In the genomic region with DNA sequence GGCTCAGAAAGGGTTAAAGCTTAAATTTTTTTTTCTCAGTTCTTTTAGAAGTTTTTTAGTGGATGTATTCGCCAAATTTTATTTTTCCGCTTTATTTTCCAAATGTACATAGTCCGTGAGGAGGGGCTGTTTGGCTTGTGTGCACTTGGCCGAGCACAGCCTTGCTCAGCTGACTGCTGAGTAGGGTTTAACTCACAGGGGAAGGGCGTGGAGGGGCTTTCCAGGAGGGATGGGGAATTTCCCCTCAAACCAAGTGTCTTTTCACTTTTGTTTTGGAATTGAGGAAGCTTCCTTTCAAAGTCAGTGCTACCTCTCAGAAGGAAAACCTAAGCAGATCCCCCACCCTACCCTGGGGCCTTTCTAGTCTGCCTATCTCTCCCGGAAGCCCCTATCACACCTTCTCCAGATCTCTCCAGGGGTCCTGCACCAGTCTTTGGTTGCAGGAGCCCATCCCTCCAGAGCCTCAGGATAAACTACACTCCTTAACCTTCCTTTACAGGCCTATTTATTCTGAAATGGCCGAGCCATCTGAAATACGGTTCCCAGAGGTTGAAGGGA, we compare ENCODE assay signal across 21 mouse cellular contexts. TPM values are rescaled to one million over a fixed set of nuclear protein-coding genes. Genes with fewer than 3 reads are reported as not detected.
DNase-seq lines count a peak whose midpoint lies in the region; ATAC-seq and TF ChIP-seq lines count a peak whose summit lies in the region.
"Had no signal": no experiment of that assay in that cellular context is flagged by ENCODE, and none has a peak within 500 bp of the region (broad histone marks: within the 10 kb centered on the region; RNA-seq: fewer than 3 reads in every experiment).

No protein-coding gene starts in this region.

- 0 out of 2 replicates have a peak, but pooled peaks cover 8% of the 10 kb centered on the region for H3K27me3 ChIP-seq in hindbrain, embryonic 13.5 days
- H3K27me3 ChIP-seq in hindbrain, embryonic 14.5 days (ENCODE audit: control insufficient read depth, insufficient read depth, low read length) = no peaks in the 10 kb centered on the region
- H3K27me3 ChIP-seq in CH12.LX (replicated peaks) = no peaks in the 10 kb centered on the region
- no peaks in the 10 kb centered on the region for H3K27me3 ChIP-seq in limb, embryonic 15.5 days
- no peaks in the 10 kb centered on the region for H3K27me3 ChIP-seq in midbrain, embryonic 14.5 days (ENCODE audit: control insufficient read depth, insufficient read depth, low read length)
- peaks cover 5% of the 10 kb centered on the region; the same call in 1 of the 2 replicates for H3K27me3 ChIP-seq in midbrain, embryonic 11.5 days (ENCODE audit: control insufficient read depth, insufficient read depth, low read length)
- H3K27me3 ChIP-seq: forebrain, embryonic 13.5 days; heart, embryonic 15.5 days; megakaryocyte, embryonic 14.5 days had no signal

- H3K9ac ChIP-seq in hindbrain, embryonic 13.5 days = no peak overlapping the region
- no peak overlapping the region for H3K9ac ChIP-seq in hindbrain, embryonic 14.5 days
- H3K9ac ChIP-seq in CH12.LX (ENCODE audit: insufficient read depth, low read depth) = peak overlapping the region; percentile 88
- no peak overlapping the region for H3K9ac ChIP-seq in limb, embryonic 15.5 days
- H3K9ac ChIP-seq in midbrain, embryonic 14.5 days (replicated peaks; ENCODE audit: low read length) = no peak overlapping the region
- H3K9ac ChIP-seq in midbrain, embryonic 11.5 days (ENCODE audit: low read length) = no peak overlapping the region
- H3K9ac ChIP-seq: forebrain, embryonic 13.5 days; heart, embryonic 15.5 days had no signal

- no peak for ATAC-seq in hindbrain, embryonic 13.5 days (ENCODE audit: low FRiP score)
- ATAC-seq in hindbrain, embryonic 14.5 days (ENCODE audit: low FRiP score) = no peak
- ATAC-seq in limb, embryonic 15.5 days (ENCODE audit: insufficient number of reproducible peaks, low FRiP score, low TSS enrichment, low read depth) = no peak
- no peak for ATAC-seq in midbrain, embryonic 14.5 days (ENCODE audit: low FRiP score, low TSS enrichment)
- no peak for ATAC-seq in midbrain, embryonic 11.5 days (ENCODE audit: low FRiP score)
- ATAC-seq: forebrain, embryonic 13.5 days; hindbrain, postnatal 0 days; midbrain, embryonic 16.5 days had no signal

- dilution Hi-C loops in CH12.LX (cut with MboI; ENCODE audit: extremely low pct_ligation_motif_present, extremely low pct_unique_long_range_greater_than_20kb, low sequenced_read_pairs) = no loop called here

- no peak overlapping the region for H3K4me2 ChIP-seq in hindbrain, embryonic 13.5 days
- H3K4me2 ChIP-seq in hindbrain, embryonic 14.5 days (replicated peaks) = no peak overlapping the region
- H3K4me2 ChIP-seq in CH12.LX (ENCODE audit: insufficient read depth, low read depth, poor library complexity, severe bottlenecking) = peak overlapping the region; percentile 87
- H3K4me2 ChIP-seq in limb, embryonic 15.5 days = no peak overlapping the region
- no peak overlapping the region for H3K4me2 ChIP-seq in midbrain, embryonic 14.5 days (ENCODE audit: low read length)
- H3K4me2 ChIP-seq in midbrain, embryonic 11.5 days = no peak overlapping the region
- H3K4me2 ChIP-seq: forebrain, embryonic 13.5 days; heart, embryonic 15.5 days had no signal

- peak; percentile 37; the same call in 1 of the 2 replicates for TF ChIP-seq POLR2A in CH12.LX (IDR thresholded peaks at IDR 0.05; ENCODE audit: low read depth, low read length)

- no peak overlapping the region for H3K4me3 ChIP-seq in hindbrain, embryonic 13.5 days
- H3K4me3 ChIP-seq in hindbrain, embryonic 14.5 days (replicated peaks; ENCODE audit: low read length) = no peak overlapping the region
- H3K4me3 ChIP-seq in CH12.LX (replicated peaks in 1 of 3; ENCODE audit: low read depth in 2 of 3, low read length in 2 of 3, poor library complexity in 1 of 3) = peak overlapping the region in 2 of 3 experiments; percentile 9 to 47
- H3K4me3 ChIP-seq in limb, embryonic 15.5 days = no peak overlapping the region
- H3K4me3 ChIP-seq in midbrain, embryonic 14.5 days (replicated peaks; ENCODE audit: low read depth, low read length) = no peak overlapping the region
- H3K4me3 ChIP-seq in midbrain, embryonic 11.5 days (ENCODE audit: low read depth, low read length) = no peak overlapping the region
- H3K4me3 ChIP-seq: erythroblast, embryonic 14.5 days; forebrain, embryonic 13.5 days; heart, embryonic 15.5 days; megakaryocyte, embryonic 14.5 days had no signal

- H3K36me3 ChIP-seq in hindbrain, embryonic 13.5 days = peaks cover 25% of the 10 kb centered on the region
- H3K36me3 ChIP-seq in hindbrain, embryonic 14.5 days (replicated peaks; ENCODE audit: control insufficient read depth, insufficient read depth) = peaks cover 18% of the 10 kb centered on the region
- peaks cover 0 to 47% of the 10 kb centered on the region in 2 experiments for H3K36me3 ChIP-seq in CH12.LX (replicated peaks in 1 of 2; ENCODE audit: control insufficient read depth in 1 of 2, insufficient read depth in 1 of 2, low read length in 1 of 2)
- peaks cover 5% of the 10 kb centered on the region for H3K36me3 ChIP-seq in limb, embryonic 15.5 days
- H3K36me3 ChIP-seq in midbrain, embryonic 14.5 days (ENCODE audit: control insufficient read depth, insufficient read depth, low read length) = no peaks in the 10 kb centered on the region; the same call in 1 of the 2 replicates
- H3K36me3 ChIP-seq in midbrain, embryonic 11.5 days (ENCODE audit: control insufficient read depth, insufficient read depth, low read length) = no peaks in the 10 kb centered on the region
- H3K36me3 ChIP-seq: G1E; heart, embryonic 15.5 days had no signal

- TF ChIP-seq RAD21 in CH12.LX (IDR thresholded peaks at IDR 0.05; ENCODE audit: low read depth, low read length) = no peak

- no peaks in the 10 kb centered on the region for H3K9me3 ChIP-seq in hindbrain, embryonic 13.5 days
- H3K9me3 ChIP-seq in hindbrain, embryonic 14.5 days (ENCODE audit: control insufficient read depth, low read length) = no peaks in the 10 kb centered on the region
- H3K9me3 ChIP-seq in CH12.LX (replicated peaks; ENCODE audit: low read length) = no peaks in the 10 kb centered on the region
- no peaks in the 10 kb centered on the region for H3K9me3 ChIP-seq in limb, embryonic 15.5 days
- H3K9me3 ChIP-seq in midbrain, embryonic 14.5 days (ENCODE audit: control insufficient read depth, low read length) = no peaks in the 10 kb centered on the region
- H3K9me3 ChIP-seq in midbrain, embryonic 11.5 days (ENCODE audit: control insufficient read depth, low read length) = no peaks in the 10 kb centered on the region
- H3K9me3 ChIP-seq: forebrain, embryonic 13.5 days; G1E; heart, embryonic 15.5 days had no signal

- H3K27ac ChIP-seq in hindbrain, embryonic 13.5 days = peak overlapping the region; percentile 12; the same call in 1 of the 2 replicates
- H3K27ac ChIP-seq in hindbrain, embryonic 14.5 days = no peak overlapping the region
- peak overlapping the region; percentile 100 for H3K27ac ChIP-seq in CH12.LX (ENCODE audit: insufficient read depth, low read depth)
- 0 out of 2 replicates have a peak overlapping the region, but pooled peaks have one; percentile 33 for H3K27ac ChIP-seq in limb, embryonic 15.5 days
- no peak overlapping the region for H3K27ac ChIP-seq in midbrain, embryonic 14.5 days (replicated peaks; ENCODE audit: low read depth, low read length)
- H3K27ac ChIP-seq in midbrain, embryonic 11.5 days (ENCODE audit: low read depth, low read length) = no peak overlapping the region
- H3K27ac ChIP-seq: forebrain, embryonic 13.5 days; heart, embryonic 15.5 days; hindbrain, postnatal 0 days had no signal

- H3K4me1 ChIP-seq in hindbrain, embryonic 13.5 days (replicated peaks) = peaks cover 16% of the 10 kb centered on the region; the same call in 1 of the 2 replicates
- H3K4me1 ChIP-seq in hindbrain, embryonic 14.5 days (replicated peaks; ENCODE audit: control insufficient read depth, insufficient read depth, low read length) = peaks cover 8% of the 10 kb centered on the region; the same call in 1 of the 2 replicates
- peaks cover 13 to 43% of the 10 kb centered on the region in 2 experiments for H3K4me1 ChIP-seq in CH12.LX (ENCODE audit: control insufficient read depth in 1 of 2, insufficient read depth in 2 of 2)
- peaks cover 4% of the 10 kb centered on the region; the same call in 1 of the 2 replicates for H3K4me1 ChIP-seq in limb, embryonic 15.5 days
- 0 out of 2 replicates have a peak, but pooled peaks cover 3% of the 10 kb centered on the region for H3K4me1 ChIP-seq in midbrain, embryonic 14.5 days (ENCODE audit: control insufficient read depth, insufficient read depth, low read length)
- H3K4me1 ChIP-seq in midbrain, embryonic 11.5 days (ENCODE audit: control insufficient read depth, insufficient read depth, low read length) = no peaks in the 10 kb centered on the region
- H3K4me1 ChIP-seq: forebrain, embryonic 13.5 days; heart, embryonic 15.5 days; megakaryocyte, embryonic 14.5 days had no signal

- DNase-seq in hindbrain, embryonic 14.5 days (ENCODE audit: low spot score) = no peak
- peak; percentile 88 for DNase-seq in CH12.LX (ENCODE audit: extremely low read depth)
- DNase-seq in WW6 (ENCODE audit: low read depth, low spot score) = peak; percentile 85
- DNase-seq in midbrain, embryonic 14.5 days = no peak
- DNase-seq in midbrain, embryonic 11.5 days (ENCODE audit: low spot score, missing footprints) = no peak
- DNase-seq in cerebellum, postnatal 10 days = no peak
- DNase-seq: cerebellum, postnatal 36 days; heart, adult 18-20 months; heart, postnatal 4 days; liver; lung, postnatal 10 days; retina, postnatal 1 day had no signal

- peaks cover 33% of the 10 kb centered on the region for H3K79me2 ChIP-seq in CH12.LX (replicated peaks; ENCODE audit: control insufficient read depth, extremely low read depth, insufficient read depth, poor library complexity, severe bottlenecking)

- TF ChIP-seq CTCF in CH12.LX (conservative IDR thresholded peaks at IDR 0.05 in 1 of 2, IDR thresholded peaks at IDR 0.05 in 1 of 2; ENCODE audit: low read depth in 2 of 2, low read length in 2 of 2) = no peak

- TF ChIP-seq EP300 in CH12.LX (IDR thresholded peaks at IDR 0.05; ENCODE audit: low read length) = peak; percentile 88

- in situ Hi-C loops in CH12.LX (cut with MboI; ENCODE audit: low pct_ligation_motif_present, low pct_unique_long_range_greater_than_20kb, low sequenced_read_pairs) = no loop called here

- 61% methylated on average over 8 of the region's 8 CpGs for WGBS in hindbrain, embryonic 13.5 days
- 73% methylated on average over 8 of the region's 8 CpGs for WGBS in hindbrain, embryonic 14.5 days
- 38% methylated on average over 8 of the region's 8 CpGs for WGBS in limb, embryonic 15.5 days
- WGBS in midbrain, embryonic 14.5 days = 70% methylated on average over 8 of the region's 8 CpGs
- WGBS in midbrain, embryonic 11.5 days = 64% methylated on average over 8 of the region's 8 CpGs

RNA-seq across cellular contexts. Expression of a gene that starts 33.4 kb away (rescaled TPM):
- 34.8 and 35.7 TPM in 2 replicates for polyA plus RNA-seq in hindbrain, embryonic 13.5 days (2015; fragmentation: Nextera tagmentation; extraction: Ambion mirVana)
- 34.1 and 34.5 TPM in 2 replicates for polyA plus RNA-seq in hindbrain, embryonic 14.5 days (2014; fragmentation: Nextera tagmentation; extraction: Ambion mirVana)
- total RNA-seq in CH12.LX (2012; rRNA removed) (15.6 and 17.3 TPM in 2 replicates), CH12.LX (2014; rRNA removed) (15.7 and 16.4 TPM in 2 replicates)
- 22.9 and 24.4 TPM in 2 replicates for polyA plus RNA-seq in CH12.LX (2012; ENCODE audit: insufficient read length, low read depth)
- 31.6 and 33.6 TPM in 2 replicates for polyA plus RNA-seq in limb, embryonic 15.5 days (2015; fragmentation: Nextera tagmentation; extraction: Ambion mirVana)
- 17.6 and 19.5 TPM in 2 replicates for polyA plus RNA-seq in midbrain, embryonic 14.5 days (2014; fragmentation: Nextera tagmentation; extraction: Ambion mirVana)
- 12.5 and 13.3 TPM in 2 replicates for polyA plus RNA-seq in midbrain, embryonic 11.5 days (2014; fragmentation: Nextera tagmentation; extraction: Ambion mirVana)

Comparison
In these comparisons a context has a peak if more than half of its experiments do, and no peak if none do; other contexts are left out.
1. H3K27ac ChIP-seq: peak in hindbrain, embryonic 13.5 days (single experiment), CH12.LX (single experiment) and limb, embryonic 15.5 days (single experiment); none in hindbrain, embryonic 14.5 days (single experiment), midbrain, embryonic 14.5 days (single experiment) and midbrain, embryonic 11.5 days (single experiment).
2. H3K4me3 ChIP-seq: peak in CH12.LX (2 of 3); none in hindbrain, embryonic 13.5 days (single experiment), hindbrain, embryonic 14.5 days (single experiment), limb, embryonic 15.5 days (single experiment), midbrain, embryonic 14.5 days (single experiment) and midbrain, embryonic 11.5 days (single experiment).
3. DNase-seq: peak in CH12.LX (single experiment) and WW6 (single experiment); none in hindbrain, embryonic 14.5 days (single experiment), midbrain, embryonic 14.5 days (single experiment), midbrain, embryonic 11.5 days (single experiment) and cerebellum, postnatal 10 days (0 of 2).